Mouse (Mus musculus) midbrain, embryonic 14.5 days (tissue): Measurements from ENCODE around the gene Fam122a. TPM values are rescaled to one million over a fixed set of nuclear protein-coding genes. Genes with fewer than 3 reads are reported as not detected.
A peak's percentile ranks its signal among the peaks of the same experiment; 100 is the strongest.

ENCODE experiments used
- ATAC-seq: fragments of 200-750 bp; cut with Nextera tagmentation; 2 replicates; pipeline ENCODE4 v1.8.0; 2017; ENCODE audit warnings: moderate number of reproducible peaks, moderate library complexity; ENCODE audit not compliant: low FRiP score, low TSS enrichment
- DNase-seq: peaks from one replicate; pipeline ENCODE4 v3.0.0-alpha.2; 2015
- H3K27ac ChIP-seq: fragments of 300-500 bp; sonication (generic); replicated peaks from 2 replicates; pipeline ENCODE4 v1.5.1; 2014; ENCODE audit warnings: mild to moderate bottlenecking, low read depth, low read length, moderate library complexity
- H3K27me3 ChIP-seq: fragments of 300-500 bp; sonication (generic); 2 replicates; pipeline ENCODE4 v1.6.1; 2014; ENCODE audit warnings: low read length, control low read depth, mixed read lengths; ENCODE audit not compliant: control insufficient read depth, insufficient read depth
- H3K36me3 ChIP-seq: fragments of 300-500 bp; sonication (generic); 2 replicates; pipeline ENCODE4 v1.6.1; 2014; ENCODE audit warnings: low read length, control low read depth; ENCODE audit not compliant: control insufficient read depth, insufficient read depth
- H3K4me1 ChIP-seq: fragments of 300-500 bp; sonication (generic); 2 replicates; pipeline ENCODE4 v1.6.1; 2014; ENCODE audit warnings: mild to moderate bottlenecking, antibody characterized with exemption, low read length, control low read depth; ENCODE audit not compliant: control insufficient read depth, insufficient read depth
- H3K4me2 ChIP-seq: fragments of 300-500 bp; sonication (generic); 2 replicates; pipeline ENCODE4 v1.6.1; 2014; ENCODE audit warnings: mild to moderate bottlenecking, low read length, moderate library complexity
- H3K4me3 ChIP-seq: fragments of 300-500 bp; sonication (generic); replicated peaks from 2 replicates; pipeline ENCODE4 v1.5.1; 2014; ENCODE audit warnings: low read depth, low read length
- H3K9ac ChIP-seq: fragments of 300-500 bp; sonication (generic); replicated peaks from 2 replicates; pipeline ENCODE4 v1.6.1; 2014; ENCODE audit warnings: mild to moderate bottlenecking, low read length, moderate library complexity
- H3K9me3 ChIP-seq: fragments of 300-500 bp; sonication (generic); 2 replicates; pipeline ENCODE4 v1.6.1; 2016; ENCODE audit warnings: low read length, control low read depth, mixed read lengths; ENCODE audit not compliant: control insufficient read depth
- WGBS: fragments of 180-500 bp; shearing (Covaris S2); extraction: QIAGEN DNeasy Blood & Tissue Kit; methylation state at CpG from one replicate; pipeline ENCODE4 v1.1.7; 2014; 5-methylcytosine and 5-hydroxymethylcytosine counted together
- polyA plus RNA-seq: library from polyadenylated mRNA; unstranded; fragments of >200 nt; fragmentation: Nextera tagmentation; extraction: Ambion mirVana; gene quantifications from 2 replicates; pipeline ENCODE4 v1.2.1, GENCODE M21; 2014

Fam122a gene
- polyA plus RNA-seq, 1 experiment from 2014 or later: 55.6 TPM

DNA sequence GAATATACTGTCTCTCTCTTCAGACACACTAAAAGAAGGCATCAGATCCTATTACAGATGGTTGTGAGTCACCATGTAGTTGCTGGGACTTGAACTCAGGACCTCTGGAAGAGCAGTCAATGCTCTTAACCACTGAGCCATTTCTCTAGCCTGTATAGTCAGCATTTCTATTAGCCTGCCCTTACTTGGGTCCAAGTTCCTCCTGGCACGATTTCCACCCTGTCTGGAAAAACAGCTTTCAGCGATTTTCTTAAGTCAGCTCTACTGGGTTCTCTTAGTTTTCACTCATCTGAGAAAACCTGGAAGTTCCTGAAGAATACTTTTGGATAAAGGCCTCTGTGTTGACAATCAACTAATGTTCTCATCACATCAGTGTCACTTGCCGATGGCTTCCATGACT lies 22.1 kb upstream of the Fam122a start:
- Histone ChIP-seq H3K36me3 (no peaks in the 10 kb centered on the region), H3K27me3 (no peaks in the 10 kb centered on the region), H3K4me2 (no peak overlapping the region), H3K4me1 (no peaks in the 10 kb centered on the region), H3K9ac (no peak overlapping the region), H3K9me3 (no peaks in the 10 kb centered on the region; the same call in 1 of the 2 replicates), H3K4me3 (no peak overlapping the region), H3K27ac (no peak overlapping the region)
- ATAC-seq (no peak), DNase-seq (no peak)
- 73% methylated on average over 3 of the region's 3 CpGs for WGBS

DNA sequence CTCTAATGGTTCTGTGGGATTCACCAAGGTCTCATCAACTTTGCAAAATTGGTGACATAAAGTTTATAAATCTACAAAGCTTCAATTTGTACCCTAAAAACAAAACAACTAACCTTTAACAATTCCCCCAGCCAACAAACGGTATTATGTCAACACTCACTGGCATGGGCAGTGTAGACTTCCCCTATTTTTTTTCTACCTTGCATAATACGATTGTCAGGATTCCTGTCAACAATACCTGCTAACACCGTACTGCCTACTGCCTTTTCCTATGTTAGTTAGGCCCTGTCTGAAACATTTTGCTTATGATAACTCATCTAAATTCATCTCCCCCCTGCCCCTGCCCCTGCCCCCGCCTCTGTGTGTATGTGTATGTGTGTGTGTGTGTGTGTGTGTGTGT lies 16.7 kb upstream of the Fam122a start:
- Histone ChIP-seq H3K9ac (no peak overlapping the region), H3K4me2 (no peak overlapping the region), H3K36me3 (no peaks in the 10 kb centered on the region), H3K27ac (no peak overlapping the region), H3K9me3 (no peaks in the 10 kb centered on the region), H3K4me1 (no peaks in the 10 kb centered on the region), H3K27me3 (no peaks in the 10 kb centered on the region), H3K4me3 (no peak overlapping the region)
- DNase-seq: no peak
- WGBS: 90% methylated on average over 4 of the region's 4 CpGs
- no peak for ATAC-seq

DNA sequence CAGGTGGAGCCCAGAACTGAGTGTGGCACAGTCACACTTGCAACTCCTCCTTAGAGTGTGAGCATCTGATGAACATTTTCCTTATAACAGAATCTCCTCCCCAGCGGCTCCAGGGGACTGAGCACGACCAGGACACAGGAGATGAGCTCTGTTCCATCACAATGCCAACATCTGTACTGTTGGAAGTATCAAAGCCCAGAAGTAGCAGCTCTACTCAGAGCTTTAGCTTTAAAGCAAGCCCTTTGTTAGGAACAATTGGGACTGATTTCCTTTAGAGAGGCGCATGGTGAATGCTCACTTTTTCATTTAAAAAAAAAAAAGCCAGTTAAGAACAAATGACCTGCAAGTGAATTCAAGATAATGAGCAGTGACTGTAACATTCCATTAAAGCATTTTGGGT lies 14.7 kb upstream of the Fam122a start:
- WGBS: 18% methylated on average over 3 of the region's 3 CpGs
- no peaks in the 10 kb centered on the region for H3K4me1 ChIP-seq

DNA sequence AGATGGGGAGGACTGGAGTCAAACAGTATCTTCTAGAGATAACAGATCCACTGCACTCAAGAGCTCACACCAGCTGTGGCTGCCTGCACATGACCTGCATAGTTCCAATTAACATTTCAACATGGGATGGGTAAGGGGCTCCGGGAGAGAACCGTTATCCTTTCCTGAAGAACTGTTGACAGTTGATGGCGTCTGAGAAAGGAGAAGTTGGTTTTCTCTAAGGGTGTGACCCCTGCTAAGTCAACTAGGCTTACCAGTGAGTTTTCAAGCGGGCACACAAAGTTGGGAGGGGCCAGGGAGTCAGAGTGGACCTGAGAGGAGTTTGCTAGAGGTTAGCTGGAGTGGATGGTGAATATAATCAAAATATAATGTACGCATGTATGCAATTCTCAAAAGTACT lies 13.1 kb upstream of the Fam122a start:
- ATAC-seq (no peak), DNase-seq (no peak)
- Histone ChIP-seq H3K36me3 (no peaks in the 10 kb centered on the region), H3K4me2 (no peak overlapping the region), H3K9me3 (no peaks in the 10 kb centered on the region), H3K27ac (no peak overlapping the region), H3K9ac (no peak overlapping the region), H3K27me3 (no peaks in the 10 kb centered on the region), H3K4me3 (no peak overlapping the region), H3K4me1 (no peaks in the 10 kb centered on the region)
- 79% methylated on average over 5 of the region's 5 CpGs for WGBS

More for the DNA sequence above, 14.7 kb upstream of the Fam122a start:
- Histone ChIP-seq H3K9me3 (no peaks in the 10 kb centered on the region), H3K4me2 (no peak overlapping the region), H3K27ac (no peak overlapping the region), H3K36me3 (no peaks in the 10 kb centered on the region), H3K9ac (no peak overlapping the region), H3K27me3 (no peaks in the 10 kb centered on the region), H3K4me3 (no peak overlapping the region)
- no peak for DNase-seq
- no peak for ATAC-seq

- H3K27me3 ChIP-seq: no peaks in the 10 kb centered on the region
- no peak overlapping the region for H3K4me2 ChIP-seq
- no peak for DNase-seq
- H3K4me3 ChIP-seq: no peak overlapping the region
- H3K36me3 ChIP-seq: no peaks in the 10 kb centered on the region
- ATAC-seq: no peak
- H3K27ac ChIP-seq: no peak overlapping the region
- 85% methylated on average over 8 of the region's 8 CpGs for WGBS
- H3K9me3 ChIP-seq: no peaks in the 10 kb centered on the region
- H3K9ac ChIP-seq: no peak overlapping the region
- H3K4me1 ChIP-seq: no peaks in the 10 kb centered on the region
Measured at GRCm38 (mm10) chr19:24486433-24487296, 9.5 kb upstream of the Fam122a start.

- no peaks in the 10 kb centered on the region for H3K9me3 ChIP-seq
- ATAC-seq (peak; percentile 66; the same call in 1 of the 2 replicates), DNase-seq (peak; percentile 45)
- no peak overlapping the region for H3K4me2 ChIP-seq
- no peak overlapping the region for H3K4me3 ChIP-seq
- H3K36me3 ChIP-seq: no peaks in the 10 kb centered on the region
- H3K27me3 ChIP-seq: no peaks in the 10 kb centered on the region
- WGBS: 7% methylated on average over 4 of the region's 4 CpGs
- H3K27ac ChIP-seq: 0 out of 2 replicates have a peak overlapping the region, but pooled peaks have one; percentile 15
- H3K4me1 ChIP-seq: no peaks in the 10 kb centered on the region
- H3K9ac ChIP-seq: no peak overlapping the region
Measured at GRCm38 (mm10) chr19:24484612-24485194, 7.5 kb upstream of the Fam122a start.

GRCm38 (mm10) chr19:24480916-24481315 lies 3.8 kb upstream of the Fam122a start:
- Histone ChIP-seq H3K36me3 (no peaks in the 10 kb centered on the region), H3K27me3 (no peaks in the 10 kb centered on the region), H3K4me1 (peaks cover 4% of the 10 kb centered on the region), H3K9ac (no peak overlapping the region), H3K4me3 (no peak overlapping the region), H3K4me2 (no peak overlapping the region), H3K27ac (no peak overlapping the region), H3K9me3 (no peaks in the 10 kb centered on the region)
- WGBS: 58% methylated on average over 2 of the region's 2 CpGs
- no peak for DNase-seq
- no peak for ATAC-seq

DNA sequence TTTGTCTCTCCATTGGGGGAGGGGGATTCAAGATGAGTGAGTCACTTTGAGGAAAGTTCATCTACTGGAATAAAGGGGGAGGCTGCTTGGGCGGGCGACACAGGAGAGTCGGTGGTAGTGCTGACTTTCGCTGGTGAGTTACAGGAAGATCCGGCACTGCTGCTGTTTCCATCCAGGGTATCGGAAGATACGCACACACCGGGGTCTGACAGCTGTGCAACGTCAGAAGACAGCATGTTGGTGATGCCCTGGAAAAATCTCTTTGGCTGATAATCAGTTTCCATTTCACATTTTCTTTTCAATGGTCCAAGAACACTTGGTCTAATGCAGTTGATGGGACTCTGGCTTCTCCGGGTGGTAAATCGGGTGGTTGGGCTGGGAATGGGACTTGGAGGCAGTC lies 695 bp downstream of the Fam122a start:
- DNase-seq: no peak
- Histone ChIP-seq H3K4me2 (peak overlapping the region; percentile 69), H3K4me1 (peaks cover 12% of the 10 kb centered on the region), H3K27ac (peak overlapping the region; percentile 96), H3K9ac (peak overlapping the region; percentile 80), H3K9me3 (no peaks in the 10 kb centered on the region), H3K4me3 (peak overlapping the region; percentile 78), H3K27me3 (no peaks in the 10 kb centered on the region), H3K36me3 (no peaks in the 10 kb centered on the region)
- ATAC-seq: no peak
- 2% methylated on average over 11 of the region's 11 CpGs for WGBS

DNA sequence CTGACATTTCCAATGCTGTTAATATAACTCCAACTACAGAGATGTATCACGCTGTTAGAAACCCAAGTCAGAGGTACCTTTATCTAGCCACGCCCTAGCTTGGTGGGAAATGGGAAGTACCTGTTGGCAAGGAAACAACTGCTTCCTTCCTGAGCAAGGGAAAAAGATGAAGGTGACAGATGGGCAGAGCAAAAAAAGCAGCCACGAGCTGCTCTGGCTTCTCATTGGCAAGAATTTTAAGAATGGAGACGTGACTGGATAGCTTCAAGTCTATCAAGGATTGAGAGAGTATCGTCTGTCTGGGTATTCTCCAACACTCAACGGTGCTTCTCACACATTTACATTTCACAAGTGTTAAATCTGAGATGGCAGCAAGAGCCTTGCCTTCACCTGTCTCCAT lies 1.9 kb downstream of the Fam122a start:
- peak overlapping the region; percentile 69 for H3K4me2 ChIP-seq

More for the DNA sequence above, 1.9 kb downstream of the Fam122a start:
- no peaks in the 10 kb centered on the region for H3K27me3 ChIP-seq
- no peaks in the 10 kb centered on the region for H3K9me3 ChIP-seq
- H3K27ac ChIP-seq: no peak overlapping the region
- peaks cover 12% of the 10 kb centered on the region for H3K4me1 ChIP-seq
- H3K36me3 ChIP-seq: no peaks in the 10 kb centered on the region
- no peak for ATAC-seq
- DNase-seq: no peak
- 77% methylated on average over 6 of the region's 6 CpGs for WGBS
- no peak overlapping the region for H3K9ac ChIP-seq
- no peak overlapping the region for H3K4me3 ChIP-seq
